ENCODE assay signal across 14 mouse cellular contexts in genomic region chr5:80484676-80485075, GRCm38 (mm10).
"Had no signal": no experiment of that assay in that cellular context is flagged by ENCODE, and none has a peak within 500 bp of the region (broad histone marks: within the 10 kb centered on the region; RNA-seq: fewer than 3 reads in every experiment).

No protein-coding gene starts in this region.

- H3K4me3 ChIP-seq: limb, embryonic 12.5 days; myocyte; neural tube, embryonic 15.5 days had no signal

- H3K4me1 ChIP-seq: limb, embryonic 12.5 days; neural tube, embryonic 15.5 days had no signal

- DNase-seq: kidney, adult 9 months; kidney, postnatal 36 days; layer of hippocampus, adult 9-11 months; layer of hippocampus, postnatal 36 days; lung, adult 18-20 months; right cerebral cortex, postnatal 4 days; spleen, adult 18-20 months; thymus, adult 18-20 months; thymus, postnatal 25 days had no signal

- H3K9me3 ChIP-seq: limb, embryonic 12.5 days; neural tube, embryonic 15.5 days had no signal

- H3K27me3 ChIP-seq: limb, embryonic 12.5 days; neural tube, embryonic 15.5 days had no signal

- H3K9ac ChIP-seq: limb, embryonic 12.5 days; liver, embryonic 14.5 days; neural tube, embryonic 15.5 days had no signal

- H3K27ac ChIP-seq: kidney, postnatal 0 days; limb, embryonic 12.5 days; liver, embryonic 14.5 days; neural tube, embryonic 15.5 days had no signal

- H3K4me2 ChIP-seq: limb, embryonic 12.5 days; neural tube, embryonic 15.5 days had no signal

- H3K36me3 ChIP-seq: limb, embryonic 12.5 days; neural tube, embryonic 15.5 days had no signal
